Mouse (Mus musculus): Measurements from ENCODE around the gene Evi5. TPM values are rescaled to one million over a fixed set of nuclear protein-coding genes. Genes with fewer than 3 reads are reported as not detected.

Evi5 gene
- polyA plus RNA-seq, 1 experiment from 2014 or later, result 63.6 TPM

DNA sequence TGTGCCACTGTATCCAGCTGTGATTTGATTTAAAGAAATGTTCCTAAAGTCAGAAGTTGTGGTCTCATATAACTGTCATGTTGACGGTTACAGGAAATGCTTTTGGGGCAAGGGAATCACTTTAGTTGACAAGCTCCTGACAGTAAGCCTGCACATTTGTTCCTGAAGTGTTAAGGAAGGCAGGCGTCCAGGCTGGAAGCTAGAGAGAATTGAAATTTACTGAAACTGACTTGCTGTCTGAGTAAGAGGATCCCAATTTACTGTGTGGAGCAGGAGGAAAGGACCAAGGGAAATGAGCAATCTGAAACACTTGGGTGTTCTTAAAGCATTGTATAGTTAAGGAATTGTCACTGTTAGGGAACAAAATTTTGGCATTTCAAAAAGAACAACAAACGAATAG is 155.7 kb downstream of the Evi5 start:
- H3K27ac ChIP-seq, result no peak overlapping the region
- peaks cover 29% of the 10 kb centered on the region for H3K4me1 ChIP-seq
- no peak overlapping the region for H3K4me2 ChIP-seq
- 13% methylated on average over 3 of the region's 3 CpGs for WGBS
- no peak overlapping the region for H3K9ac ChIP-seq
- no peaks in the 10 kb centered on the region for H3K9me3 ChIP-seq
- H3K27me3 ChIP-seq, result peaks cover 86% of the 10 kb centered on the region
- no peak overlapping the region for H3K4me3 ChIP-seq
- ATAC-seq (ENCODE audit: insufficient number of reproducible peaks, low FRiP score, low TSS enrichment, low read depth), result no peak
- no peaks in the 10 kb centered on the region for H3K36me3 ChIP-seq

DNA sequence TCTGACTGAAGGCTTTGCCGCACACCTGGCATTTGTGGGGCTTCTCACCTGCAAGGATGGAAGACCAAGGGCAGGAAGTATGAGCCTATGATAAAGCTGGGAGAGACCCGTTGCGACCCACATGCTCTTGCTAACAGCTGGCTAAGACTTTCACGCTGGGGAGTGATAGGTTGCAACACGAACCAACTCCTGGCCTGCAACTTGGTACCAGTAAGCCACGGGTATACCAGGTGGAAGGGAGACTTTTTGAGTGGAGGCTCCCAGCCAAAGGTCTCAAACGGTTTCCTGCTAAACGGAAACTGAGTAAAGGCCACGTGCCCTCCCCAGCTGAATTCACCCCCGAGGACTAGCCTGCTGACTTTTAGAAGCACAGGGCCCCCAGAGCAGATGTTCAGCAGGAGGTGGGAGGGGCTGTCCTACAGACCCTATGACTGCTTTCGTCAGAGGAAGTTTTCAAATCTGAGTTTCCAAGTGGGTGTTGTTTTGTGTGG is 157.0 kb downstream of the Evi5 start:
- H3K27me3 ChIP-seq, result peaks cover 78% of the 10 kb centered on the region
- H3K4me3 ChIP-seq, result no peak overlapping the region
- H3K4me2 ChIP-seq, result no peak overlapping the region
- H3K27ac ChIP-seq, result no peak overlapping the region
- ATAC-seq (ENCODE audit: insufficient number of reproducible peaks, low FRiP score, low TSS enrichment, low read depth), result no peak
- no peak overlapping the region for H3K9ac ChIP-seq
- H3K4me1 ChIP-seq, result peaks cover 16% of the 10 kb centered on the region
- WGBS, result 9% methylated on average over 11 of the region's 11 CpGs
- H3K36me3 ChIP-seq, result no peaks in the 10 kb centered on the region
- H3K9me3 ChIP-seq, result no peaks in the 10 kb centered on the region

DNA sequence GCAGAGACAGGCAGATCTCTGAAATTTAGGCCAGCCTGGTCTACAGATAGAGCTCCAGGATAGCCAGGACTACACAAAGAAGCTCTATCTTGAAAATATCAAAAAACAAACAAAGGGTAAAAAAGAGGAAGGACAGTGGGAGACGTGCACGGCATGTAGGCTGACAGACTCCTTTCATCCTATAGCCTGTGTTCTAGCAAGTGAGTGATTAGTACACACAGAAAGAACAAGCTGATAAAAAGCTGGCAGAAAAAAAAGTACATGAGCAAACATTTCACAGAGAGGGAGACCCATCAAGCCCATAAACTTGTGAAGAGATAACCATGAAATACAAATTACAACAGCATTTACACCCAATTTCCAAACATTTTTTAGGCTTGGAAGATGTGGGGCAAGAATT is 163.2 kb downstream of the Evi5 start:
- Histone ChIP-seq H3K4me2 (no peak overlapping the region), H3K36me3 (no peaks in the 10 kb centered on the region), H3K27ac (no peak overlapping the region), H3K27me3 (peaks cover 24% of the 10 kb centered on the region), H3K9ac (no peak overlapping the region), H3K9me3 (no peaks in the 10 kb centered on the region), H3K4me3 (no peak overlapping the region), H3K4me1 (no peaks in the 10 kb centered on the region)
- 64% methylated on average over 2 of the region's 2 CpGs for WGBS
- ATAC-seq (ENCODE audit: insufficient number of reproducible peaks, low FRiP score, low TSS enrichment, low read depth), result no peak

DNA sequence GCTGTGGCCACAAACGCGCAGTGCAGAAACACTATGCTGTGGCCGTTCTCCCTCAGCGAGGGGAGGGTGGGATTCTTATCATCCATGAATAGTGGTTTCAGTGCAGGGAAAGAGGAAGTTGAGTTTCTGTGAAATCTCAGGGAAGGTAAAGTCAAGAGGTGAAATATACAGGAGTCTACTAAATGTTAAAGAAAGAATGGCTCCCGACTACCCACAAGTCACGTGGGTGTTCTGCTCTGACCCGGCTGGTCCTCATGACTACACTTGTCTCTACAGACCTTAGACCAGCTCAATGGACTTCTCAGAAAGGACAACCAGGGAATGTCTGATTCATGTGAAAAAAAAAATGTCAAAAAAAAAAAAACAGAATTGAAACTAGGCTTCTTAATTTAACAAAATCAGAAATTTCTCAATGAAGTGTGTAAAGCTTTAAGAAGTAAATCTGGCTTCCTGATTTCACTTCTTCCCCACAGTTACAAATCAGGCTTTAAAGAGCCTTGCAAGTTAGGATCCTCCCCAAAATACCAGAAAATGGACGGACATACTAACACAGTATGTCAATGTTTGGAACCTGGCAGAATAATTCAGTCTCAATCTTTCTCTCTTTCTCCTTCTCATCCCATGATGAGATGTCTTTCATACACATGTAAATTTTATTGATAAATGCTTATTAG is 166.6 kb downstream of the Evi5 start:
- Histone ChIP-seq H3K4me2 (no peak overlapping the region), H3K4me1 (no peaks in the 10 kb centered on the region), H3K27ac (no peak overlapping the region), H3K4me3 (no peak overlapping the region), H3K9me3 (no peaks in the 10 kb centered on the region), H3K27me3 (peaks cover 8% of the 10 kb centered on the region; the same call in 1 of the 2 replicates), H3K9ac (no peak overlapping the region), H3K36me3 (no peaks in the 10 kb centered on the region)
- 82% methylated on average over 8 of the region's 8 CpGs for WGBS
- no peak for ATAC-seq (ENCODE audit: insufficient number of reproducible peaks, low FRiP score, low TSS enrichment, low read depth)

DNA sequence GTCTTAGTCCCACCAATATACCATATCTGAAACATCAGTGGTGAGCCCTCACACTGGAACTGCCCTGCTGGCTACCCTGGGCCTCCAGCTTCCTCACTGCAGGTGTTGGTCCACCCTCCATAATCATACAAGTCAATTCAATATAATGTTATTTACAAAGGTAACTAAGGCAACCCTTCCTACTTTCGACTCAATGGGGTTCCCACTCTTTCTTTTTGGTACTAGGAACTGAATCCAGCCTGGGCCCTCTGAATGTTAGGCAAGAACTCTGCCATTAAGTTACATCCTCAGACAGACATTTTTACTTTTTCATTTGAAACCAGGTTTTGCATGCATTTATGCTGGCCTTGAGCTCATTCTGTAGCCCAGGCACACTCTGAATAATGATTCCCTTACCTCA is 168.6 kb downstream of the Evi5 start:
- H3K27ac ChIP-seq, result no peak overlapping the region
- no peaks in the 10 kb centered on the region for H3K4me1 ChIP-seq
- 80% methylated on average over 1 of the region's 1 CpGs for WGBS
- H3K9ac ChIP-seq, result no peak overlapping the region
- no peak for ATAC-seq (ENCODE audit: insufficient number of reproducible peaks, low FRiP score, low TSS enrichment, low read depth)
- peaks cover 4% of the 10 kb centered on the region; the same call in 1 of the 2 replicates for H3K27me3 ChIP-seq
- H3K9me3 ChIP-seq, result no peaks in the 10 kb centered on the region
- H3K36me3 ChIP-seq, result no peaks in the 10 kb centered on the region
- no peak overlapping the region for H3K4me2 ChIP-seq
- no peak overlapping the region for H3K4me3 ChIP-seq

DNA sequence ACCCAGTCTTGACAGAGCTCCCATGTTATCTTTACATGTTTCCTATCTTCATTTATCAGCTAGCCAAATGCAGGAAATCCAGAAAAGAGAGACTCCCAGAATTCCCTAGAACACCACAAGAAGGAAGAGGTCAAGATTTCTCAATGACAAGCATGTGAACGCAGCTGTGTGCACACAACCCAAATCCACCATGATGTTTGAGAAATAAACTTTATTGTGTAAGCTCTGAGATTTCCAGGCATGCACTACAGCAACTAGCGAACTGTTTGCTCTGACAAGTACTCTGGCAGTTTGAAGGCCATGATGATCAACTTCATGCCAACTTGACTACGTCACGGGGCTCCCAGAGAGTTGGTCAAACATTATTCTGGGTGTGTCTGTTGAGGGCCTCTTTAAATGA is 169.2 kb downstream of the Evi5 start:
- Histone ChIP-seq H3K27me3 (peaks cover 4% of the 10 kb centered on the region; the same call in 1 of the 2 replicates), H3K4me1 (no peaks in the 10 kb centered on the region), H3K27ac (no peak overlapping the region), H3K9me3 (no peaks in the 10 kb centered on the region), H3K4me2 (no peak overlapping the region), H3K4me3 (no peak overlapping the region), H3K9ac (no peak overlapping the region), H3K36me3 (no peaks in the 10 kb centered on the region)
- ATAC-seq (ENCODE audit: insufficient number of reproducible peaks, low FRiP score, low TSS enrichment, low read depth), result no peak
- 91% methylated on average over 4 of the region's 4 CpGs for WGBS

DNA sequence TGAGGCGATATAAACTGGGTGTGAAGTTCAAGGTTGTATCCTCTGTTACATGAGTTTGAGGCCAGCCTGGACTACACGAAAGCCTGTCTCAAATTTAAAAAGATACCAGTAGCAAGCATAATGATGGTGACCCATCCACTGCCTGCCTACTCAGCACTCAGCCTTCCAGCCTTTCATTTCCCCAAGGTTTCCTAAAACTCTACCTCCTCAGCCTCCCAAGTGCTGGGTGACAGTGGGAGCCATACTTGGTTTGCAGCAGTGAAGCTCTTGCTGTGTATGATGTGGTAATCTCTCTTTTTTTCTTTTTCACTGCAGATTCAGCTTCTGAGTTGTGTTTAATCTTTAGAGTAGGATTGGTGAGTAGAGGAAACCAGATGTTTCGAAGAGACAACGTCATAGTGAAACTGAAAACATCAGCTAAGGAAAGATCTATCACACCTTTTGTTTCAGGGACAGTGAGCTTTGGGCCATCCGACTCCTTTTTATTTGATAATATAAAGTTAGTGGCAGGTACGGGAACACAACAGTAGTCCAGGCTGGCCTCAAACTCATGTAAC is 171.6 kb downstream of the Evi5 start:
- Histone ChIP-seq H3K27ac (no peak overlapping the region), H3K4me3 (no peak overlapping the region), H3K36me3 (no peaks in the 10 kb centered on the region), H3K27me3 (no peaks in the 10 kb centered on the region), H3K9me3 (no peaks in the 10 kb centered on the region), H3K9ac (no peak overlapping the region), H3K4me2 (no peak overlapping the region), H3K4me1 (no peaks in the 10 kb centered on the region)
- no peak for ATAC-seq (ENCODE audit: insufficient number of reproducible peaks, low FRiP score, low TSS enrichment, low read depth)
- 78% methylated on average over 6 of the region's 6 CpGs for WGBS

DNA sequence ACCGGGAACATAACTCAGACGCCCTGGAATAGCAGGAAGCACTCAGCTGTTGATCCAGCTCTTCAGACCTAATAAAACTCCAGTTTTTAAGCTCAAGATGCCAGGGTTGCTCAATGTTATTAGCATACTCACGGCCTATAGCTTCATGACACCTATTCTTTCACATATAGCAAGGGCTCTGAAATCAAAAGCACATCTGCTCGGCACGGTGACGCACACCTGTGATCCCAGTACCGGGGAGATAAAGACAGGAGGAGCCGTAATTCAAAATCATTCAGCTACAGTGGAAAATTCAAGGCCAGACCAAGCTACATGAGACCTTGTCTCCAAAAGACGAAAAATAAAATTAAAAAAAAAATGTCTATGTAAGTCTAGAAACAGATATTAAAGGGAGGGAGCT is 173.2 kb downstream of the Evi5 start:
- ATAC-seq (ENCODE audit: insufficient number of reproducible peaks, low FRiP score, low TSS enrichment, low read depth), result no peak
- no peak overlapping the region for H3K4me2 ChIP-seq
- H3K27ac ChIP-seq, result no peak overlapping the region
- WGBS, result 75% methylated on average over 9 of the region's 9 CpGs
- no peaks in the 10 kb centered on the region for H3K4me1 ChIP-seq
- no peak overlapping the region for H3K4me3 ChIP-seq
- H3K27me3 ChIP-seq, result no peaks in the 10 kb centered on the region
- no peaks in the 10 kb centered on the region for H3K9me3 ChIP-seq
- H3K36me3 ChIP-seq, result no peaks in the 10 kb centered on the region
- H3K9ac ChIP-seq, result no peak overlapping the region

DNA sequence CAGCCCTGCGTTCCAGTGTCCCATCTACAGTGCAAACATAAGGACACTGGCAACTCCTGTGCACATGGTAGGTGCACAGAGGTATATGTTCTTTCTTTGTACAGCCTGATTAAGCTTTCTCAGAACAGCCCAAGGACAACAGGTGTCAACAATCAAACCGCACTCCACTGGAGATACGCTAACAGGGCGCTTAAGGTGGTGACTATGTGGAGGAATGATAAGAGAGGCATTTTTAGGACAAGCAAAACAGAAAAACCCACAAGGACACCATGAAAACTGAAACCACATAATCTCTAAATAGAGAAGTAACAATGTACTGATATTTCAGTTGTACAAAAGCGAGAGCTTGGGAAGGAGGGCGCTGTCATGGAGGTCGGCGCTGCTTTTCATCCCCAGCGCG is 174.0 kb downstream of the Evi5 start:
- no peaks in the 10 kb centered on the region for H3K27me3 ChIP-seq
- H3K4me2 ChIP-seq, result no peak overlapping the region
- no peak overlapping the region for H3K27ac ChIP-seq
- H3K36me3 ChIP-seq, result no peaks in the 10 kb centered on the region
- no peaks in the 10 kb centered on the region for H3K9me3 ChIP-seq
- 90% methylated on average over 10 of the region's 10 CpGs for WGBS
- H3K9ac ChIP-seq, result no peak overlapping the region
- H3K4me3 ChIP-seq, result no peak overlapping the region
- ATAC-seq (ENCODE audit: insufficient number of reproducible peaks, low FRiP score, low TSS enrichment, low read depth), result no peak
- H3K4me1 ChIP-seq, result no peaks in the 10 kb centered on the region

DNA sequence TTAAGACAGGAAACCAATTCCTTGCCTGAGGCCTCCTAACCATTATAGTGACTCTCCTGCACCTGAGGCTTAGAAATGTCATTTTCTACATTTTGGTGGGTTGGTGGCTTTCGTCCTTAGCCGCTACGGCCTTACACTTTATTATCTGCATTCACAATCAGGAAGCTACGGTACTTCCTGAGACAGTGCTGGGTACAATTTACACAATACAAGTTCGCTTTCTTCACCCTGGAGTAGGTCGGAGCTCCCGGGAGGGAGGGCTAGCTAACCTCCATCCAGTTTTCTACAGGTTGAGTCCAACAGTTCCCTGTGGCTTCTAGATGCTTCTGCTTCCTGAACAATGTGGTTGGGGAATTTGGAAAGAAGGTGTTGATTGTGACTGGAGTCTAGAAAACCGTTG is 176.0 kb downstream of the Evi5 start:
- Histone ChIP-seq H3K27ac (no peak overlapping the region), H3K9ac (no peak overlapping the region), H3K4me1 (no peaks in the 10 kb centered on the region), H3K36me3 (no peaks in the 10 kb centered on the region), H3K27me3 (no peaks in the 10 kb centered on the region), H3K9me3 (no peaks in the 10 kb centered on the region), H3K4me2 (no peak overlapping the region), H3K4me3 (no peak overlapping the region)
- 77% methylated on average over 8 of the region's 8 CpGs for WGBS
- no peak for ATAC-seq (ENCODE audit: insufficient number of reproducible peaks, low FRiP score, low TSS enrichment, low read depth)

DNA sequence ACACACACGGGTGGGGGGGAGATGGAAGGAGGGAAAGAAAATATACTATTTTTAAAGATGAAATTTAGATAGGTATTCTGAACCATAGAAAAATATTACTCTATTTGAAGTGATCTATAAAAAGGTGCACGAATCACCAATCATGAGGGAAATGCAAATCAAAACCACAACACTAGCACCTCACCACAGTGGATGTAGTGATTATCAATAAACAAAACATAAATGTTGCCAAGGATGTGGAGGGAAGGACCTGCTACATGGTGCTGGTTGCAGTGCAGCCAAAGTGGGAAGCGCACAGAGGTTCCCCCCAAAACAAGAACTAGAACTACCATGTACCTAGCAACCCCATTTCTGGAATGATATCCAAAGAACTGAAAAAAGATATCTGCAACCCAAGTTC is 179.9 kb downstream of the Evi5 start:
- Histone ChIP-seq H3K9ac (no peak overlapping the region), H3K4me1 (no peaks in the 10 kb centered on the region), H3K27ac (no peak overlapping the region), H3K9me3 (no peaks in the 10 kb centered on the region), H3K27me3 (no peaks in the 10 kb centered on the region; the same call in 1 of the 2 replicates), H3K4me2 (no peak overlapping the region), H3K36me3 (no peaks in the 10 kb centered on the region), H3K4me3 (no peak overlapping the region)
- 80% methylated on average over 3 of the region's 3 CpGs for whole genome bisulfite sequencing
- no peak for ATAC-seq (ENCODE audit: insufficient number of reproducible peaks, low FRiP score, low TSS enrichment, low read depth)

Measured in limb, embryonic 15.5 days (tissue).